Mouse (Mus musculus): ENCODE results near the gene Nrxn3.

The Nrxn3 gene

DNA sequence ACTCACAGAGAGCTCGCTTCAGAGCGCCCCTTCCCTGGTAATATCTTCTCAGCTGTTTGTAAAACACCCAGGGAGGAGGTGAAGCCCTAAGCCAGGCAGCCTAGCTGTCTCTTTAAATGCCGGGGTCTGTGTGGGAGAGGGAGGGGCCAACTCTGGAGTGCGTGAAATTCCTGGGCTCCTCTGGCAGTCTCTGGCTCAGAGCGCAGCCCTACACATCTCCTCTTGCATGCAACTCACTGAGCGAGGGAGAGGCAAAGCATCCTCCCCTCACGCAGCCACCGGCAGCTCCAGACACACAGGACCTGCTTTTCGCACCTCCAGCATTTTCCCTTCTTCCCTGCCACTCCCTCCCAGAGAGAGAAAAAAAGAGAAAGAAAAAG, at the start of gene Nrxn3:
Nrxn3 (plus strand) TSS at position 186 of the 380 bp plus-strand sequence.
- DNase-seq (ENCODE audit: low spot score in 2 of 2): no peak

DNA sequence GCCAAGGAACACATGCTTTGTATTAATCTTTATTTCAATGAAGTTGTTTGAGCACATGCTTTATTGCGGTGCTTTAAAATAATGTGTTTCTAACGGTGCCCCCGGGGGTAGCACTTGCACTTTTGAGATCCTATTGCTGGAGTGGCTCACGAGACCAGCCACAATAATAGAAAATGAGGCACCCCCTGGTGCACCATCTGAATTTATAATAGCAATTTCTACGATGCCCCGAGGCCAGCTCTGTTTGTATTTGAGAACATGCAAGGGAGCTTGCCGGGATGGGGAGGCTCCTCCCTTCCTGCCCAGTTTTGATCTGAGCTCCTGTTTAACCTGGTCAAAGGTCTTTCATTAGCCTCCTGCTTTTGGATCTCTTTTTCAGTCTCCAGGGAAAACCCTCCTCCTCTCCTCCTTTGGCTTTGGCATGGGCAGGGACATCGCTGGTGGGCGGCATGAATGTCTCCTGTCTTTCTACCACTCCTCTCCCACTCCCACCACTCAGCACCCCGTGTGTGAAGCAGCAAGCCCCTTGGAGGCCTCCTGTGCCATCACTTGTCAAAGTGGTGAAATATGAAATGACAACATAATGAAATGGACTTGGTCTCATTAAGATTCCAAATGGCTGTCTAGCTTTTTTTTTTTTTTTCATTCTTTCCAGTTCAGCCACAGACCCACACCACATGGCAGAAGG, 18.4 kb upstream of the Nrxn3 start:
- no peak for DNase-seq (ENCODE audit: low spot score in 2 of 2)

DNA sequence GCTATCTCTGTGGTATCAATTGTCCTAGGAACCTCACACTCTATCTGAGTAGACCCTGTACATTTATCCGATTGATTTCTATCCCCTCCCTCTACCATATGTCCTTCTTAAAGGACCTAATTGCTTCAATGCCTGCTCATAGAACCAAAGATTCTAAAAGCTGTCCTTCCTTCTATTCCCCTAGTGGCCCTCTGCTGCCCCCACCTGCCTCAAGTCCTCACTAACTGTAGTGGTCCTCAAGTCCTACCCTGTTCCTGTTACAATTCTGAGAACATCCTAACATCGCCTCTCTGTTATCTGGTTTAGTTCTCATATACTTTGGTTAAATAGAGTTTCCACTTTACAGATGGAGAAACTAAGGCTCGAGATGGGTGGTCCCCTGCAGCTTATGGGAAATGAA, 16.7 kb upstream of the Nrxn3 start:
- DNase-seq (ENCODE audit: low spot score in 2 of 2): no peak

DNA sequence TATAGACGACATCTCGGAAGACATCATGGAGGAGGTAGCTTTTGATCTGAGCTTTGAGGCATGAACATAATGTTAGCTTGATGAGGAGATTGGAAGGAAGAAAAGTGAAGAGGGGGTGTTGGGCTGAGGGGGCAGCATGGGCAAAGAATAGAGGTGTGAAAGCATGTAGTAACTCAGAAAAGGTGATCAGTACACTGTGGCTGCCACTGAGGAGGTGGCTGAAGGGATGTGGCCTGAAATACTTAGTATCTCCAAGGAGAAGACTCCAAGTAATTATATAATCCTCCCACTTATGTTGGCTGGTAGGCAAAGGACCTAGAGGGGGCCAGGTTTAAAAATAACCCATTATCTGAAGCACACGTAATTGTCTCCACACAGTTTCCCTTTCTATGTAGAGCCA, 14.9 kb upstream of the Nrxn3 start:
- DNase-seq (ENCODE audit: low spot score in 2 of 2): no peak

DNA sequence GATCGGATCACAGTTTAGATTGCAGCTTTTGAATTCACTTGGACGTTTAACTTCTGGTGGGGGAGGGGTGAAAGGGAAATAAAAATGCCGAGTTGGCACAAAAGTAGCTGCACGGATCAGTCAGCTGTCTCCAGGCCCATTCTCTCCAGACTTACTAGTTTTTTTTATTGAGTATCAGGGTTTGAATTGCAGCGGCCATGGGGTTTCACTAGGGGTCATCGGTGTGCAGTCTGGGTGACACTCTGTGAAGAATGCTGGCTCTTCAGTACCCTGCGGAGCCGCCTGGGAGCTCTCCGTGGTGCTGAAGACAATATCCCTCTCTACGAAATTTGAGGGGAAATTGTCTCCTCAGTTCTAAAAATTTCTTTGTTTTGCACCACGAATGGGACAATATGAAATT, 13.5 kb upstream of the Nrxn3 start:
- peak; percentile 44 to 68 for DNase-seq (ENCODE audit: low spot score in 2 of 2)

DNA sequence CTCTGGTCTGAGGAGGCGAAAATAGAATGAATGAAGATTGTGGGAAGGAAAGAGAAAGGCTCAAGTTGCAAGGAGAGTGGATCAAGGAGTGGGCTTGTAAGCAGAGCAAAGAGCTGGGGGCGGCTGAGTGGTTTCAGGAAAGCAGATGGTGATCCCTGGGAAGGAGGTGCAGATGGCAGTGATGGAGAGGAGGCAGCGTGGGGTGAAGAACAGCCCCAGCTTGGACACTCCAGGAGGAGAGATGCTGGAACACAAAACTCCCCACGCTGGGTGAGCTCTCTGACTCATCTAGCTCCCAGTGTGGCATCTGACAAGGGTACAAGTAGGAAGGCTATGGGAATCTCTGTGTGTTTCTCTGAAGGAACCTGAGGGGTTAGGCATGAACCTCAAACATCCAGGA, 9.2 kb upstream of the Nrxn3 start:
- DNase-seq (ENCODE audit: low spot score in 2 of 2): no peak

DNA sequence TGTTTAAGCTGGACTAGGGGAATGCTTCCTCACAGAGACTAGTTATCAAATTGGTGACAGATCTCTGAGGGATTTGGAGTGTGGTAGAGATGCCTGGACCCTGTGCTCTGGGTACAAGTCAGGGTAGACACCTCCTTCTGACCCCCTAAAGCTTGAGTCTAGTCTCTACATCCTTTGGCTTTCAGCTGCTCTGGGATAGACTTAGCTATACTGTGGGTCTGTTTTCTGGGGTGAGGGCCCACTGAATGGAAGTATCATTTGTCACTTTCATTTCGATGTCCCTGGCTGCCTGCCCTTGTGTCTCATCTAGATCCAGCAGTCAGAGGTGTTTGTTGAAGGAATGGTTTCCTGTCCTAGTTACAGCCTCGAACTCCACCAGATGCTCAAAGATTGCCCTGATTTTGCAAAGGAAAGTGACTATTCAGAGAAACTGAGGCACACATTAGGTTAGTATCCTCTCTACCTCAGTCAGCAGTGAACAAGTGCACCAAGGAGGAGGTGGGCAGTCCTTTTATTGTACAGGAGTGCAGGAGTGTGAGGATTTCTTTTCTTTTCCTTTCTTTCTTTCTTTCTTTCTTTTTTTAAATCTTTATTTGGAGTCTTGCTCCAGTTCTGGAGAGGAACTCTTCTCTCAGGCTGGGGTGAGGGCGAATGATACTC, 515 bp upstream of the Nrxn3 start:
- DNase-seq (ENCODE audit: low spot score in 2 of 2): no peak

DNA sequence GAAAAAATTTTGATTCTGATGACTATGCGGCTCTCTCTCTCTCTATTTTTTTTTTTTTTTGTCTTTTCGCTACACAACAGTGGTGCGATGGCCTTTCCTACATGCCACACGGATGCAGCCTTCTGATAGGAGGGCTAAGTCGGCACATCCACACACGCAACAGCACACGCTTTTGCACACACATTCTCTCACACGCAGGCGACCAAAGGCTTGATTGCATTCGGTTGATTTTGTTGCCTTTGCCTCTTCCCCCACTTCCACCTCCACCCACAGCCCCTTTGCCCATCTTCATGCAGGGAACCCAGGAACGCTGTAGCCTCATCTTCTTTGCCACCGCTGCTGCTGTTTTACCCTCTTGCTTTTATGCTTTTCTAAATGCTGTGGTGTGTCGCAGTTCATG, 3.6 kb downstream of the Nrxn3 start:
- DNase-seq (ENCODE audit: low spot score in 2 of 2): no peak

DNA sequence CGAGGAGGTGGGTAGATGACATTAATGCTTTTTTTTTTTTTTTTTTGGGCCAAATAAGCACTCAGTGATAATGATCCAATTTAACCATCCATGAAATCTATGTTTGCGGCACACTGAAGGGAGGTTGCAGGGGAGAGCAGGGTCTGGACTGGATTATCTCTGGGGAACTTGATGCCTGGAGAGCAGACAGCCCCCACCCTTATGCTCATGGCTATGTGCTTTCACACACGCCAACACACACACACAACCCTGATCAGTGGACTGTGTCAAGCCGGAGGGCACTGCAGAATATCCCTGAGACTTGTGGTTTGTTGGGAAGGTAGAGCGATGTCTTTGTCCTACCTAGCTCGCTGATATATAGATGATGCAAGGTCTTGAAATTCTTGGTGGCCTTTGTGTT, 4.1 kb downstream of the Nrxn3 start:
- no peak for DNase-seq (ENCODE audit: low spot score in 2 of 2)

DNA sequence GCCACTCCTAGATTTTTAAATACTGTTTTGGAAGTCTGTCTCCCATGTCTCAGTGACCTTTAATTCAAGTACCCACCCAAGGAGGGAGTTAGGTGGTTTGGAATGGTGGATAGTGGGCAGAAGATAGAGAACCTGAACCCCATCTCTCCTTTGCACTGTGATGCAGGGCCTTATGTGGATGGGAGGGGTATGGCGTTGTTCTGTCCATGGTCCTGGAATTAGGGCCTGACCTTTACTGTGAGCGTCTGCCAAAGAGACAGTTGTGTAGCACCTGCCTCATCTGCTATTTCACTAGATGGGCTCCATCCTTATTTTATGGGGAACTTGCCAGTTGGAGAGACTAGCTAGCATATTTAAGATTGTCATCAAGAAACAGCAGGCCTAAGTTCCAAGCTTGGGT, 8.0 kb downstream of the Nrxn3 start:
- no peak for DNase-seq (ENCODE audit: low spot score in 2 of 2)

DNA sequence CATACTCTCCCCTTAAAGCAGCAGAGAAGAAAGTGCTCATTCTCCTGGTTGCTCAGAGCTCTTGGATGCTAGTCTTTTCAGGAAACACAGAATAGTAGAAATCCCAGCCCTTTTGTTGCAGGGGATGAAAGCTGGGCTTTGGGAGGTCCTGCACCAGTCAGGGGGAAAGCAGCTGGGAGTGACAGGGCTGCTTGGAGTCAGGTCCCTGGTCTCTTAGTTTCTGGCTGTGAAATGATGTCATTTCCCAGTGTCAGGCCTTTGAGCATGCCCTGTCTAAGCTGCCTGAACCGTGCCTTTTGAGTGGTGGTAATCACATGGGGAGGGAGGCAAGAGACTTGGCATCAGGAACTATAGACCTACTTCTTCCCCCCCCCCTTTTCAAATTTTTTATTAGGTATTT, 12.4 kb downstream of the Nrxn3 start:
- DNase-seq (ENCODE audit: low spot score in 2 of 2): no peak

DNA sequence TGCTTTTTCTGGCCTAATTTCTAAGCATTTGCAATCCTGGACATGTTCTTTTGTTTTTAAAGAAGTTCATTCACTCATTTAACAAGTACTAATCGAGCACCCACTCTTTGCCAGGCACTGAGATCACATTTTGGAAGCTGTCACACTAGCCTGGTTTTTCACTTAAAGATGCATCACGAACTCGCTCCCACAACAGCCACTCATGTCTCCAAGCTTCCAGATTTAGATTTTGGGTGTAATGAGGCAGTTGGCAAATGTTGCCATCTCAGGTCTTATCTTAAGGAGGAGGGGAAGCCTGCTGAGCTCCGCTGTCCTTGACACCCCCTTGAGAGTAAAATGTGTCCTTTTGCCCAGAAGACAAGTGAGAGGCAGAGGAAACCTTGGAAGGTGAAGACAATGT, 14.4 kb downstream of the Nrxn3 start:
- DNase-seq (ENCODE audit: low spot score in 2 of 2): no peak

DNA sequence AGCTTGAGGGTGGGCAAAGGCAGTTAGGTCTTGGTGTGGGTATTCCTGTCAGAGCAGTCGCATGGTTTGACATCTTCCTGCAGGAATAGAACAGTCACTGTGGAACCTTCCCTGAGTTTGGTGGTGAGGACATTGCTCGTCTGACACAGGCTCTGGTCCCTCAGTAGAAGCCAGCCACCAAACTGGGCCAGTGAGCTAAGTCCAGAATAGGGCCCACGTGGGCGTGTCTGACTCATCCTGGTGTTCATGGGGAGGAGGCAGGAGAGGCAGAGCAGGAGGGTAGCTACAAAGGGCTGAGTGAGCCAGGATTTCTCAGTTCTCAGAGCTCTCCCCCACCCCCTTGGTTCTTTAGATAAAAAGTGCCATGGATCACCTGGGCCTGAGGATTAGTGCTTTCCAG, 15.9 kb downstream of the Nrxn3 start:
- DNase-seq (ENCODE audit: low spot score in 2 of 2): no peak

DNA sequence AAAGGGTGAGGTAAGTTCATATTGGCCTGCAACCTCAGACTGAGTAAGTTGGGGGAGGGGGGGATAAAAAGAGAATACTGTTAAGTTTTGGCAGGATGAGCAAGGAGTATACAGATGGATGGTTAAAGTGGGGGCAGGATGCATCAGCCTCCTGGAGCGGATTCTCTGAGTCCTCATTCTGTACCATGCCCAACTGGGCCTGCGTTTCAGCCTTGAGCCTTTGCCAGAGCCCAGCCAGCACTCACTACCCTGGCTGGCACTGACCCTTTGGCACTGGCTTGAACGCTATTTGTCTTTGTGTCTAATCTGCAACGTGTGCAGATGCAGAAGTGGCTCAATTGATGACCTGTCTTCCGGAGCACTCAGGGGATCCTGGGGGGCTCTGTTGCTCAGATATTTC, 24.1 kb downstream of the Nrxn3 start:
- DNase-seq (ENCODE audit: low spot score in 2 of 2): no peak

DNA sequence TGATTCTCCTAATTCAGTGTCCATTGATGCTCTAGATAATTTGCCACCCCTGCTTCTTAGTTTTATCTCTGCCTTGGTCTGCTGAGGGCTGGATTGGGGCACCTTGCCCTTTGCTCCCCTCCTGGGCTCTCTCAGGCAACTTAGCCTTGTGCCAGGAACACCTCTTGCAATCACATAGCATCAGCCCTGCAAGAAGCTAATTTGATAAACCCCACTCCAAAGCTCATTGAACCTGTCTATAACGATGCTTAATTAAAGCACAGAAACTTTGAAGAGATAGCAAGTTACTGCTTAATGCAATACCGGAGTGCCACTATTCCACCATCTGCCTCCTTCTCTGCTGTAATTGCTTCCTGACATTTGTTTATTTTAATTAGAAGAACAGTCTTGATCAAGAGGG, 42.1 kb downstream of the Nrxn3 start:
- no peak for DNase-seq (ENCODE audit: low spot score in 2 of 2)

DNA sequence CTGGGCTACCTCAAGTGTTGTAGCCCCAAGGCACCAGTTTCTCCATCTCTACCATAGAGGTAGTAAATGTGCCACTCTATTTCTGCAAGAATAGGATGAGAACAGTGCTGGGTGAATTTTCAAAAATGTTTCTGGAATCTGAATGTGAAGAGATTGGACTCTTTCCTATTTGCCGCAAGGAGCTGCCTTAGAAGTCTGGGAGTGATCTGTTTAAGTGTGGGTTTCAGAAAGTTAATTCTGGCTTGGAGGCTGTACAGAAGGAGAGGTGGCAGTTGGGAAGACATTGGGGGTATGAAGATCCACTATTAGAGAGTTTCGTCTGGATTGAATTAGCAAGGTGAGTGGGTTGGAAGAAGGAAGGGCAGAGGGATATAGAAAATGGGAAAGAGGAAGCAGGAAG, 52.0 kb downstream of the Nrxn3 start:
- DNase-seq (ENCODE audit: low spot score in 2 of 2): no peak

DNA sequence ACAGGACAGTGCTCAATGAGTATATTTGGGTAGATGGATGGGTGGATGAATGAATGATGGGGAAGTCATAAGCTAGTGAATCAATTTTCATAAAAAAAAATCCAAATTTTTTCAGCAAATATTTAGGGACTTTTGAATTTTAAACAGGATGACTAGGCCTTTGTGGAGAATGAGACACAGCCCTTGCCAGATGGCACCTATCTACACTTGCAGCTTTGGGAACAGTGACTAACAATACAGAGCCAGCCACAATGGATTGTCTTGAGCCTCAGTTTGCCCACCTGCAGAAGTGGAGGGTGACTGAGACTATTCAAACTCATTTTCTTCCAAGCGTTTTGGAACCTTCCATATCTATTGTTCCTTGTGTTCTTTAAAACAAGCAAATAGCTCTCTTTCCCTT, 55.4 kb downstream of the Nrxn3 start:
- no peak for DNase-seq (ENCODE audit: low spot score in 2 of 2)

DNA sequence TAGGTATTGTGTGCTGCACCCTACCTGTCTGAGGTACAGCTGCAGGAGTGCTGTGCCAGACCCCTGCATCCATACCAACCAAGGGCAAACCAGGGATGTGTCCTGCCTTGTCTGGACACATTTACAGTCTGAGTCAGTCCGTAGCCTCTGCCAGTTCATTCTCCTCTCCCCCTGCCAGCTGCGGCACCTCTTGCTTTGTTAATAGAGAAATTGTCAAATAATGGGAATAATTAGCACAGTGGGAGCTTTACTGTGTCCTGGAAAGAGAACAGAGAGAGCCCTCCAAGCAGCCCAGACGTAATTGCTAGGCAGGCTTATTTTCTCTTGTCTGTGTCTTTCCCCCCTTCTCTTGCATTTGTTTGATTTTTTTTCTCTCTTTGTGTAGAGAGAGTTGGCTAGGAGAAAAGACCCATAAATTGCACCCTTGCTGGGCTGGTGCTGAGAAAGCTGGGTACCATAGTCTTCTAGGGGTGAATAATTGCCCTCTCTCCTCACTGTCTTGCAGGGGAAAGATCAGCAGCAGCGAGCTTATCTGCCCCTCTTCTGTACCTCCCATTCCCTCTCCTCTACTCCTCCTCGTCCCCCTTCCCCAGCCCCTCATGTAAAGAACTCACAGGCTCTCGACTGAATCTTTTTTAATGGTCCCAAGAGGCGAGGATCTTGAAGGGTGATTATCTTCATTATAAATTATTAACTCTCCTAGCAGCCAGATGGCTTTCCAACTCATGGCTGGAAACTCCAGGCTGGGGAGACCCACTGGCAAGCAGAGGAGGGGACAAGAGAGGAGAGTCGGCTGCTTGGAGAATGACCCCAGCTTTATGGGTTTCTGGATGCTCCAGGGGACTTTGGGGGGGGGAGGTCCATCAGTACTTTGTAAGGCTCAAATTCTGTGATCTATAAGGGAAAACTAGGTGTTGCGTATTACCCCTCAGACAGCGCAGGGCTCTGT, 61.8 kb downstream of the Nrxn3 start:
- no peak for DNase-seq (ENCODE audit: low spot score in 2 of 2)

DNA sequence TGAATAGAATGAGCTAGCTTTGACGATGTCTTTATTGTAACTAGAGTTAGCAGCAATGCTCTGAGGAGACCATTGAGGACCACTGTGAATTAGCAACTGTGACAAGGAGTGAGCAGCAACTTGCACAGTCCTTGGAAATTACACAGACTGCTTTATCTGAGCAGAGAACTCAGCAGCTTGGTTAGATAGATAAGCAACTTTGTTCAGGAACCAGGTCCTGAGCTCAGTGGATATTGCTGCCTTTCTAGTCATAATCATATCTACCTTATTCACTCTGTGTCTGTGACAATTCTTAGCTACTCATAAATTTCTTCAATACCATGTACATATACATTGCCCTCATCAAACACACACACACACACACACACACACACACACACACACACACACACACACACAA, 70.6 kb downstream of the Nrxn3 start:
- DNase-seq (ENCODE audit: low spot score in 2 of 2): no peak

DNA sequence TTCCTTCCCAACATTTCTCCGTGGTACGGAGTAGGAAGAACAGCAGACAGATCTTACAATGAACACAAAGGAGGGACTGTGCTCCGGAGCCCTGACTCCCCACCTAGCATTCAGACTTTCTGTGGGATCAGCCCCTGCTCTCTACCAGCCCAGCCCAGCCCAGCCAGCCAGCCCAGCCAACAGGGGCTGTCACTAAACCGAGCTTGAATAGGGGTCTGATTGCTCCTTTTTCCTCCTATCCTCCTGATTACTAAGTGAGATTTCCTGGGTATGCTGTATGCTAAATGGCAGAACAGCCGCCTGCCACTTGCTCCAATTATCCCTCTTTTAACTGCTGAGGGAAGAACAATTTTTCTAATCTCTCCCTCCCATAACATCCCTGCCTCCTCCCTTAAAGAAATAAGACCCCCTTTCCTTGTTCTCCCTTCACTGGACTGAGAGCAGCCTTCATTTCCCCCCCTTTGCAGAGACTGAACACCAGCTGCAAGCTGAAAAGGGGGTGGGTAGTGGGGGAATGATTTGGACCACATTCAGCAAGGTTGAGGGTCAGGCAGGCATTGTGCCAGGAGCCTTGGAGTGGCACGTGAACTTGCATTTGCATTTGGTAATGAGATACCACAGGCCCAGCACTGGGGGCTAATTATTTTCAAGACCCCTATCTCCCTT, 78.4 kb downstream of the Nrxn3 start:
- no peak for DNase-seq (ENCODE audit: low spot score in 2 of 2)

DNA sequence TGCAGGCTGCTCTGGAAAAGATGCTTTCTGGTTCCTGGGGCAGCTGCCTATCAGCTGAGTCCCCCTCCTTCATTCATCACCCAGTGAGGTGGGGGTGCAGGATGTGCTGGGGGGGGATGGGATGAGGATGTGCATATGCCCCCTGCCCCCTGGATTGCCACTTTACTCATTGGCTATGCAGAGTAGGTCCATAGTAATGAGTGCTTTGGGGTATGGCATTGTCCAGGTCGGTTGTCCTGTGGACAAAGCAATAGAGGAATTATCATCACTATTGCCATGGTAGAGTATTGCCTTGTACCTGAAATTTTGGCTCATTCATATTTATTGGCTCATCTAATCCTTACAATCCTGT, 79.0 kb downstream of the Nrxn3 start:
- DNase-seq (ENCODE audit: low spot score in 2 of 2): no peak

DNA sequence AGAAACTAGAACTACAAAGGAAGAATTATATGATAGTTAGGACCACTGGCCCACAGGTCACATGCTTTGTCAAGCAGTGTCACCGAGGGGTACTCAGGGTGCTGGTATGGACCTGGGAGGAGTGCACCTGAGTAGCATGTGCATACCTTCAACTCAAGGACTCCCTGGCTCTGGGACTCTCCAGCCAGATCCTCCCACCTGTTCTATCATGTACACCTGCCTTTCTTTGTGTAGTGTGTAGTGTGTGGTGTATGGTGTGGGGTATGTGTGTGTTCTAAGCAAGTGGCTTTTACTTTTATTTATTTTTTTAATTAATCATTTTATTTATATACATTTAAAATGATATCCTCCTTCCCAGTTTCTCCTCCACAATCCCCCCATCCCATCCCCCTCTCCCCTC, 86.3 kb downstream of the Nrxn3 start:
- DNase-seq (ENCODE audit: low spot score in 2 of 2): no peak
